Mouse (Mus musculus) retina, embryonic 14.5 days (tissue): ENCODE results near the gene Tgm6.

ENCODE experiments used
- DNase-seq: peaks from one replicate; pipeline ENCODE4 v3.0.0-alpha.2; 2015; ENCODE audit warnings: low spot score

Tgm6 gene

DNA sequence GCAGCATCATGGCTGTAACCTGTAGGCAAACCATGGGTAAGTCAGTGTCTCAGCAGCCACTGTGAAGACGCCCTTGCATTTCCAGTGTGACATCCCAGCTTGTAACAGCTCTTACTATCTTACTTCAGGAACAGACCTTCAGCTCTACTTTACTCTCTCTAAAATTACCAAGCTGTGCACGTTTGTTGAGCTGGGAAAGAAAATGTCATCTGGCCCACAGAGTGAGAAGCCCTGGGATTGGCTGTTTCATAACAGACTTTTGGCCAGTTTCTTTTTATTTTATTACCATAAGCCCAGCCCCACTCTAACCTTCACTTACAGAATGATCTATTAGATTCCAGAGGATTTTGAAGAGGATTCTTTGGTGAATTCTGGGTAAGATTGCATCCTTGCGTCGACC lies at the start of gene Tgm6:
Gene Tgm6 (plus strand): TSS at position 301 of the 400 bp plus-strand sequence.
- no peak for DNase-seq

DNA sequence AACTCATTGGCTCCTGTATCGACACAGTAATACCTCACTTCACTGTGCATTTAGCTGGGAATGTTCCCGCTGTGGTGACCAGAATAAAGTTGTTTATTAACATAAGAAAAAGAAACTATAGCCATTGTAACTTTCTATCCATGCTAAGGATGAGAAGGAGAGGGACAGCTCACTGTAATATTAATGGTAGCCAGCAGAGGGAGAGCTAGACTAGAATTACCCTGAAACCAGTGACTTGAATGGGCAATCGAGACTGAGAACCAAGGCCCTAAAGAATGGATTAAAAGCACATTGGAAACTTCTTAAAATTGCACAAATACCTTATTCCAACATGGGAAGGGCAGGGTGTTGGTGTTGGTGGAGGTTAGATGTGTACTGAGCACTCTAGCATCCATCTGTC lies 44.0 kb upstream of the Tgm6 start:
- DNase-seq, result peak; percentile 80

DNA sequence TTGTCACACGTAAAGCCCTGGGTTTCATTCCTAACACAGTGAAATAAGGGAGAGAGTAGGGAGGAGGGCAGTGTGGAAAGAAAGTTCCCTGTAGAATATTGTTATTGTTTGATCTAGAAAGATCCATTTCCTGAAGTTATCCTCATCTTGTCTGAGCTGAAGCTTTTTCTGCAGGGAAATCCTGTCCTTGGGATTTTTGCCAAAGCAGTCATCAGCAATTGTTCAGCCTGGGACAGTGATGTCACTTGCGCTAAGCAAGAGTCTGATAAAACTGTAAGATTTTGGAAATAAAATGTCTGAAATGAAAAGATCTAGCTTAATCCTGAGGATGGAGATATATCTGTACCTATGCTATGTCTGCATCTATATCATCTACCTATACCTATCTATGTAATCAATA lies 41.8 kb upstream of the Tgm6 start:
- no peak for DNase-seq

DNA sequence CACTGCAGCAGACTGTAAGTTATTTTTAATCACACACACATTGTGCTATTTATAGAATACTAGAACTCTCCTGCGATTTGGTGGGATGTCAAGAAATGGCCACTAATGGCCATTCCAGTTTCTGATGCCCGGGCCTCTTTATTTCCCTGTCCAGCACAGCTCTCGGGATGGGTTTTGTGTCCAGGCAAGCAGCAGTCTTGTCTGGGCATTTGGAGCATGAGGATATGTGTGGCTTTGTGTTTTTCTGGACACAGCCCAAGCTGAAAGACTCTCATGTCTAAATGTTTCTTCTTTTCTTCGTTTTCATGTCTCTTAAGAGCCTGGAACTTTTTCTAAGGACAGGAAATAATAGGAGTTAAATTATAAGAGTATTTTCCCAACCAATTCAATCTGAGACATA lies 588 bp downstream of the Tgm6 start:
- DNase-seq, result no peak

DNA sequence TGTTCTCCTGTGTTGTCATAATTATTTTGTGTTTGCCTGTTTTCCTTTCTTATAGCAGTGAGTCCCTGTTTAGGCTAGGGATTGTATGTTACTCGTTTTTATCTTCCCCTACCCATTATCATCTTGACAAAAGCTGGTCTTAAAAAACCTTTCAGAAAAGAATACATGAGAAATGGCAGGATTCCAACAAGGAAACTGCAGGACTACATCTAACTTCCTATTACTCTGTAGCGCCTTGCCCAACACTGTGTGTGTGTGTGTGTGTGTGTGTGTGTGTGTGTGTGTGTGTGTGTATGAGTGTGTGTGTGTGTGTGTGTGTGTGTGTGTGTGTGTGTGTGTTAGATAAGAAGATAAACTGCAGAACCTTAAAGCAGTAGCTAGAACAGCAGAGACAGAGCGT lies 1.2 kb downstream of the Tgm6 start:
- no peak for DNase-seq

DNA sequence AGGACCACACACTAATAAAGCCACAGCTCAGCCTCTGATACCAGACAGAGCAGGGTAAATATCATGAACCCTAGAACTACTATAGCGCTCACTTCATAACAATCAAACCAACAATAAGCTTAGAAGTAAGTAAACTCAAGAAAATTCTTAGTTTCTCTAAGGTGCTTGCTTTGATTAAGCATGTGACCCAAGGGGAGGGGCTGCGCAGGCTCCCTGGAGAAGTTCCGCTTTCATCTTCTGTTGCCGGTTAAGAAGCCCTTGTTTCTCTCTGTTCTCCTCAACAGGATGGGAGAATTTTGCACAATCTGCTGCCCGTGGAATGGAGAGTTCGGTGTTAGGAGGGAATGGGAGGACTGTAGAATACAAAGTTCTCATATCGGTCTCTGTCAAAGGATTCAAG lies 6.4 kb downstream of the Tgm6 start:
- DNase-seq, result no peak

DNA sequence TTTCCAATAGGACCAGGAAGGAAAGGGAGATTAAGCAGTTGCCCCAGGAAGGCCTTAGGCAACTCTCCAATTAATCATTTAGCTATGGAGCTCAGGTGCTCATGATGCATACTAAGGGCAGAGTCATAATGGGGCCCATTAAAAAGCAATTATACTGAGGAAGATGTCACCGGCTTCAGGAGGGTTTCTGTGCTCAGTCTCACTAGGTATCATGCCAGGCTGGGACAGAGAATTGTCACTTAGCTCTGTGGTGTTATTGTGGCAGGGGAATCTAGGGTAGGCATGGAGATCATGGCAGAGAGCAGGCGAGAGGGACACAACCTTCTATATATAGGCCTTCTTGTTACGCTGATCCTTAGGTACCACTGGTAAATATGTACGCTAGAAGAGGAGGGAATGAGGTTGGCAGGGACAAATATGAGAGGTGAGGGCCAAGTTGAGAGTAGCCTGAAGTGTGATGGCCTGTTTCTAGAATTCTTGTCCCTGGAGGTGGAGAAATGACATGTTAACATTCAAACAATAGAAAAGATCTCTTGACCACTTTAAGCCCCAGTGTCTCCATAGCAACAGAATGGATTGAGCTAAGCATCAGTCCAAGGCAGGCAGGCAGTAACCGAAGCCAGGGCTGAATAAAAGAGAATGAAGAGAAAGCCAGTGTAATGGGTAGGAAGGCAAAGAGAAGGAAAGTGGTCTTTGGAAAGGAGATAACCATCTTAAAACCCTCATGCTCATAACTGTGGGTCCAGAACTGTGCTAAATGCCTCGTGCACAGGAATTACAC lies 13.3 kb downstream of the Tgm6 start:
- no peak for DNase-seq

DNA sequence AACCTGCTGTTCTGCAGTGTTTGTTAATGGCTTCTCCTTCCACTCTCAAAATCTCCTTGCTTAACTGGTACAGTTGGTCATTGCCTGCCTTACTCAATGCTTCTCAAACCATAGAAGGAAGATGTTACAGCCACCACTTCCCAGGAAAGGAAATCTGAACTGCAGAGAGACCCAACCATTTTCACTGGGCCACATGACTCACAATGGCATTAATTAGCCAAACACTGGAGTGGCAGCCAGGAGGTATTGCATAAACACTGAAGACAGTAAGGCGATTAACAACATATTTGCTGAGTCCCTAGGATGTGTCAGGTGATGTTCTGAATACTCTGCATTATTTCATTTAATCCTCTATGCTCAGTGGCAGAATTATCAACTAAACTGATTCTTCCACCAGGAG lies 13.9 kb downstream of the Tgm6 start:
- no peak for DNase-seq

DNA sequence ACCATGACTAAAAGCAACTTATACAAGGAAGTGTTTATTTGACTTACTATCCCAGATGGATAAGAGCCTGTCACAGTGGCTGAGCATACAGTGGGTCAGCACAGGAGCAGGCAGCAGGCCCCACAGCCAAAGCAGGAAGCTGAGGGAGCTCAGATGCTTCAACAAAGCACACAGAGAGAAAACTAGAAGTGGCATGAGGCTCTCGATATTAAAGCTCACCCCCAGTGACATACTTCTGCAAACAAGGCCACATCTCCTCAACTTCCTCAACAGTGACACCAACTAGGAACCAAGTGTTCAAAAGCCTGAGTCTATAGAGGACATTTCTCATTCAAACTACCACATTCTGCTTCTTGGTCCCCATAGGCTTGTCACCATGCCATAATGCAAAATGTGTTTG lies 17.5 kb downstream of the Tgm6 start:
- DNase-seq, result no peak

DNA sequence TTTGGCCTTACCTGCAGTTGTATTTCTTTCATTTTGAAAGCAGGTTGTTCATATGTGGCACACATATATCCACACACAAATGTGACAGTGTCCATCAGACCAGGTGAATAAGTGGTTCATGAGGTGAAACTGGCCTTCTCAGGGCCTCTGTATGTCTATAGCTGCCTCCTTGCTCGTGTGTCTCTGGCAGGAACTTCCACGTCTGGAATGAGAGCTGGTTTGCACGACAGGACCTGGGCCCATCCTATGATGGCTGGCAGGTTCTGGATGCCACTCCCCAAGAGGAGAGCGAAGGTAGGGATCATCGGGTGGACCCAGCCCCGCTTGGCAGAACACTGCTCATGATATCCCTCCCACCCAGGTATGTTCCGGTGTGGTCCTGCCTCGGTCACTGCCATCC lies 30.8 kb downstream of the Tgm6 start:
- DNase-seq, result no peak

DNA sequence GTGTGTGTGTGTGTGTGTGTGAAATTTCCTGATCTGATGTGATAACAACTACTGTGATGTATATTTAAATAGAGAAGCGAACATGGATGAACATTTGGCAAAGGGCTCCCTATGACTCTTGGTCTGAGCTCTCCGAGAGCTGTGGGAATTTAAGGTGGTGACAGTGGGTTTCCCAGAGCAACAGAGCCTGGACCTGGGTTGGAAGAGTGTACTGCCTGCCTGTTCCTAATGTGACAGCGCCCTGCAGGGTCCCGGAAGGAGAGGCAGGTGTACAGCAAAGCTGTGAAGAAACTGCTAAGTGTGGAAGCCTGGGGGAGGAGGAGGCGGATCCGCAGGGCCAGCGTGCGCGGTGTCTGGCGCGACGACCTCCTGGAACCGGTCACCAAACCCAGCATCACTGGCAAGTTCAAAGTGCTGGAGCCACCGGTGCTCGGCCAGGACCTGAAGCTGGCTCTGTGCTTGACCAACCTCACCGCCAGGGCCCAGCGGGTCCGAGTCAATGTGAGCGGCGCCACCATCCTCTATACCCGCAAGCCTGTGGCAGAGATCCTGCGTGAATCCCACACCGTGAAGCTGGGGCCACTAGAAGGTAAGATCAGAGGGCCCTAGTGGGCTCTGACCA lies 32.6 kb downstream of the Tgm6 start:
- no peak for DNase-seq

DNA sequence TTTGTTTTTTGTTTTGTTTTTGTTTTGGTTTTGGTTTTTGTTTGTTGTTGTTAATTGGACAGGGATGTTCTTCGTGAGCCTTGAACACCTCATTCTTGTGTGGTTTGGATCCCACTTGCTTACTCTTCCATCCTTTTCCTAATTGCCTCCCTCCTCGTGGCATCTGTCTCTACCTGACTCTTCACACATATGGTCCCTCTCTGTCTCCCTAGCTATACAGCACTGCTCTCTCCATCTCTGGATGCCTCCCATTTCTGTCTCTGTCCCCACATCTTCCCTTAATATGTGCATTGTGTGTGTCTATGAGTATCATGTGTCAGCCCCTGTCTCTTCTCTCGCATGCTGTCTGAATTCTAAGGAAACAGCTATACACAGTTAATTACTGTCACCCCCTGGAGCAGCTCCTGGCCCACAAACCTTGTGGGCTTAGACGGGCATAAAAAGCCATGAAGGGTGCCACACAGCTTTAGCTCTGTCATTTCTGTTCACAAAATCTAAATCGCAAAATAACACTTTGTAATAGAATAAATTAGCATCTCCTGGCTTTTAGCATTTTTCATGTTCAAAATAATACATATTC lies 34.0 kb downstream of the Tgm6 start:
- no peak for DNase-seq

DNA sequence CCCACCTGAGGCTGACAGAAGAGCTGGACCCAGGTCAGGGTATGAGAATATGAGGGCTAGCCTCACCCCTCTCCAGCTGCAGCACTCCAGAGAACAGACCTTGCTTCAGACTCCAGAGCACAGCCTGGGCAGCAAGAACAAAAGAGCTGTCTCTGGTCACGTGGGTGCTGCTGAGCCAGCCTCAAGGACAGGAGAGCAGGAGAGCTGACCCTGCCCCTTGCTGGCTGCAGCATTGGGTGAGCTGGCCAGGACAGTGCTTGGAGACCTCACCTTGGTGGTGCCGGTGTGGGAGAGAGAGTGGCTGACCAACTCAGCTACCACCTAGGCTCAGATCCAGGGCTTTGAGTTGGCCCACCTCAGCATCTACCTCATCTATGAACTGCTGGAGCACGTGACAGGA lies 43.0 kb downstream of the Tgm6 start:
- no peak for DNase-seq

DNA sequence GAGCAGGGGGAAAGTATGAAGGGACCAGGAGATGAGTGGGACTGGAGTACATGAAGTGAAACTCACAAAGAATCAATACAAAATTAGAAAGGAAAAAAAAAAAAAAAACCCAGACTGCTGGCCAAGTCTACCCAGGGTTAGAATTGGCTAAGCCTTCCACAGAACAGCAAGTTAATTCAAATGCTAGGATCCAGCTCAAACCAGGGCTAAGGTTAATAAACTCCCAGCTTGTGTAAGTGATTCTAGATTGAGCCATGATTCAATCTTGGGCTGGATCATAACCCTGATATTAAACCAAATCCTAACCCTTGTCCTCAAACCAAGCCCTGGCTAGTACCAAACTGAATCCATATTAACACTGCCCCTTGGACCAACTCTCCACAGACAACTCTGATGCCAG lies 43.6 kb downstream of the Tgm6 start:
- DNase-seq, result no peak

DNA sequence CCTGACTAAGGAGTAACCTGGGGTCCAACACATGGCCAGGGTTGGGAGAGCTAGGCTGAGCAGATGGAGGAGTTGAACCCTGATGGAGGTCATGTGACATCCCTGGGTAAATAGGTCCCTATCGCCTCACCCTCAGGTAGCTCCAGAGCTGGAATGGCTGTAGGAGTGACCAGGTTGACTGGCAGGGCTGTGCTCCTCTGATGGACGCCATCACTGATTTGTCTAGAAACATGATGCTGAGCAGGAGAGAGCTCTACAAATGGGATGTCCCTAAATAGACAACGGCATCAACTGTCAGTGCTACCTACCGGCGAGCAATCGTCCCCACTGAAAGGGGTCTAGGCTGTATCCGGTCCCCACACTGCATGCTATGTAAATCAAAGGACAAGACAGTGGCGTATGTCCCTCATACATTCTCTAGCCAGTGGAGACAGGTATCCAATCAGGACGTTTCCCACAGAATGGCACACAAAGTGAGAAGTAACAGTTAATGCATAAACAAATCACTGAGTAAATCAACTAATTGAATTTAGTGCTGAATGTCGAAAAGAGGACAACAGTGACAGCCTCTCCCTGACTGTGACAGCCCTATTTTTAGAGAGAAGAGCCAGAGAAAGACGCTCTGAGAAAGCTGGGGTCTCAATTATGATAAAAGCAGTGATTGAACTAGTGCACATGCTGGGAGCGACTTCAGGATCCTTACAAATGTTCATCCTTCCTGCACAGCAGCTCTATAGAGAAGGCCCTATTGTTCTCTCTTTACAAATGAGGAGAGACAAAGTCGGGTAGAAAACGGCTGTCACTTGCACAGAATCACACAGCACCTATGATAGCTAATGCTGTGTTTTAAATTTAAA lies 45.2 kb downstream of the Tgm6 start:
- peak; percentile 22 for DNase-seq

DNA sequence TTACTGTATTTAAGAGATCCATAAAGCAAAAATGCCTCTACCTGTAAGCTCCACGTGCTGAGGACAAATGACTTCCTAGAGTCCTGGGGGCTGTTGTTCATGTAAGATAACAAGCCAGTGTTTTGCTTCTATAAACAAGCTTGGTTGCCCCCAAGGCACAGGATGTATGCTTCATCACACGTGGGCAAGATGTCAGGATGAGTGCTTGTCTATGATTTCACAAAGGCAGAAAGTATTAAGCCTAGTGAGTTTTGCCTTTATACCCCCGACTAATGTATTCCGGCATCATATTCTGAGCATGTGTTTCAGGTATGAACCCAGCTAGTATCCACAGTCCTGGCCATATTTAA lies 45.8 kb downstream of the Tgm6 start:
- DNase-seq, result peak; percentile 22

DNA sequence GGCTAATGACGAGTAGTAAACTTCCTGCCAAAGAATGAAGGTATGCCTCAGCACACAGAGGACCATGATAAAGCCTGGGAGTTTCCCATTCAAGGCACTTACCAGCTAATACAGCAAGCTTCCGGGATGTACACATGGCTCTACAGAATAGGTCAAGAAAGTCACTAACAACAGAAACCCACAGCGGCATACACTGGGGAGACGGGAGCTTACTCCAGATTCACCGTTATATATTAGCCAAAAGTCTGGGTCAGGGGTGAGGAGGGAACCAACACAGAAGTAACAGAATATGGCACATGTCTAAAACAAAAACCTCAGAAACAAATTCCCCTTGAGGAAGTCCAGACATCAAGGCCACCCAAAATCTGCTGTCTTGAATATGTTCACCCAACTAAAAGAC lies 50.5 kb downstream of the Tgm6 start:
- no peak for DNase-seq

DNA sequence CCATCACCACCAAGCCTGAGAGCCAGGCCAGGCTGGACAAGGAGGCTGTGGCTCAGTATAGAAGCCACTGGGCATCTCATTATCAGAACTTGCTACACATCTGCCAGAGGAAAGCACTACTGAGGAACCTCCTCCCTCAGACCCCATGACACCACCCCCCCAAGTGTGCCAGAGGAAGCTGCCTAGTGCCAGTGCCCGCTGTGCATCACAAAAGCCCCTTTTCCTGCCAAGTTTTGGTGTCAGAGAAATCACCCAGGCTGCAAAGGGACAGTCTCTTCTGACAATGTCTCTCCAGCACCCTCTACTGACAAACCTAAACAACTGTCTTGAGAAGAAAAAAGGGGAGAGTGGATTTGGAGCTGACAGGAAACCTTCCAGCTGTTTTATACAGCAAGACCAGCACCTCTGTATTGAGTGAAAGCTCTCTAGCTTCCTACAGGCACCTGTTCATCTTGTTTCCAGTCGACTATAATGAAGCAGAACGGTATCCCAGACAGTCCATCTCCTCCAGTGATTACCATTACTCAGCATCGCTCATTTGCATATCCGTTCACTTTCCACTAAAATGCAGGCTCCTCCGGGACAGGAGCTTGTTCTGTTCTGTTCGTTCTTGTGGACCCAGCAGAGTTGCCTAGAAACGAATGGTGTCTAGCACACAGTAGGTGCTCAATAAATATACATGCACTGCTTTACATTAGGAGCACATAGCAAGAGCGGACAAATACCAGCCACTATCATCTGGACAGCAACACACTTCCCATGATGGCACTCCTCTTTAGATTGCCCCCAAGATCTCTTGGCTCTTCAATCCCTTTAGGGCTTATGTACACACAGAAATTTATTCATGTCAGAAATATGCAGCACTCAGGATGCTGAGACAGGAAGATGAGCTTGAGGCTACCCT lies 54.3 kb downstream of the Tgm6 start:
- peak; percentile 74 for DNase-seq

DNA sequence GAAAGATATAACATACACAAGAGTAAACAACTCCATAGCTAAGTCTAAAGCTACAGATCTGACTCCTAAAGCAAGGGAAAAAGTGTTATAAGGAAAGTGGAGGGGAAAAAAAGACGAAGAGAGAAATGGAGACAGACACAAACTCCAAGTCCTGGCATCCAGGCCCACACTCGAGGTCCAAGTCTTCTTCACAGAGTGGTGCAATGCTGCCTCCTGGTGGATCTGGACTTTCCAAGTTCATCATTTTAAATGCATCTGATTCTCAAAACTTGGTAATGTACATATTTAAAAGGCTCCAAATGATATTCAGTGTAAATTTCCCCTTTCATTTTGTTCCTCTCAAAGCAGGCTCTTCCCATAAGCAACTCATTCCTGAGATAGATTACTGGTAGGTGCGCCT lies 55.6 kb downstream of the Tgm6 start:
- peak; percentile 80 for DNase-seq

DNA sequence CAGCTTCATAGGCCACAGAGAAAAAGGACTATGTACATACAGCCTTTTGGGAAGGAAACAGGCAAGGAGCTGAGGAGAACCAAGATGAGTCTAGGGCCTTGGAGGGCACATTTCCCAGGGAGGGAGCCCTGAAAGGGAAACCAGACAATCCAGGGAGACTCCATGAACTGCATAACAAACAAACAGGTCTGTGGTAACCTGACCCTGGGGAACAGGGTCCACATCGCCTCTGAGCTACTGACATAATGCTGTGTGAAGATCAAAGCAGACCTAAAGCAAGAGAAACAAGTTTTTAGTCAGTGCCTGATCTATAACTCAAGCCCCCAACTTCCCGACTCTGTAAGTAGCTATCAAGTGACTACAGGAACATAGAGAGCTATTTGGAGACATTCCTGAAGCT lies 59.5 kb downstream of the Tgm6 start:
- DNase-seq, result no peak

DNA sequence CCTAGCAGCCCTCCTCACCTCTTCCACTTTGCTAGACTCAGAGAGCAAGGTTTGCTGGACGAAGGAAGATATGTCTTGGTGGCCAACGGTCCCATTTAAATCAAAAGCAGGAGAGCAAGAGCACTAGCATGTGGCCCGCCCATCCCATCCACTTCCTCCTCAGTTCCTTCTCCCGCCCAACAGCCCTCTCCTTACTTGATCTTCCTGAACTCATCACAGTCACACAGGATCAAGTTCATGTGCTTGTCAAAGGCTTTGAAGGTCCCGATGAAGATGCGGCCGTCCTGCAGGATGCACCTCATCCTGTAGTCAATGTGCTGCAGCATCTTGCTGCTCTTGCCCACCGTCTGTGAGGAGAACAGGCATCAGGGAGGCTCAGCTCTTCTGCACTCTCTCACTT lies 64.6 kb downstream of the Tgm6 start:
- DNase-seq, result no peak

DNA sequence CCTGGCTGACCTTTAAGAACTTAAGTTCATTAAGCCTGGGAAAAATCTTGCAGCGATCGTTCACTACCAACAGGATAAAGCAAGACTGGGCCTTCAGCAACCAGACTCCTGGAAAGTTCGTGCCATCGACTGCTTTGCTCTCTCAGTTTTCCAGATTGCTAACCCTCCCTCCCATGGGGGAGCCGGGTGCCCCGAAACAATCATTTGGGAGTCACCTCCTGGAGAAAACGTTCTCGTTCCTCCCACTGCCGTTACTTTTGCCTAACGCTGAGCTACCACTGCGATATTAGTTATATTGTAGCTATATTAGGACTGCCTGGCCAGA lies 66.1 kb downstream of the Tgm6 start:
- DNase-seq, result peak; percentile 20
